Mouse (Mus musculus): Measurements from ENCODE around the gene Smyd3.

GRCm38 (mm10) chr1:179276866-179277265 lies 241.0 kb downstream of the Smyd3 start:
- TF ChIP-seq POLR2A (IDR thresholded peaks at IDR 0.05; ENCODE audit: extremely low read depth, insufficient read depth, low read length): no peak
- TF ChIP-seq CTCF (IDR thresholded peaks at IDR 0.05; ENCODE audit: extremely low read depth, insufficient read depth, low read length): no peak
